Mouse (Mus musculus): ENCODE data around the gene Slc12a6.

The Slc12a6 gene

DNA sequence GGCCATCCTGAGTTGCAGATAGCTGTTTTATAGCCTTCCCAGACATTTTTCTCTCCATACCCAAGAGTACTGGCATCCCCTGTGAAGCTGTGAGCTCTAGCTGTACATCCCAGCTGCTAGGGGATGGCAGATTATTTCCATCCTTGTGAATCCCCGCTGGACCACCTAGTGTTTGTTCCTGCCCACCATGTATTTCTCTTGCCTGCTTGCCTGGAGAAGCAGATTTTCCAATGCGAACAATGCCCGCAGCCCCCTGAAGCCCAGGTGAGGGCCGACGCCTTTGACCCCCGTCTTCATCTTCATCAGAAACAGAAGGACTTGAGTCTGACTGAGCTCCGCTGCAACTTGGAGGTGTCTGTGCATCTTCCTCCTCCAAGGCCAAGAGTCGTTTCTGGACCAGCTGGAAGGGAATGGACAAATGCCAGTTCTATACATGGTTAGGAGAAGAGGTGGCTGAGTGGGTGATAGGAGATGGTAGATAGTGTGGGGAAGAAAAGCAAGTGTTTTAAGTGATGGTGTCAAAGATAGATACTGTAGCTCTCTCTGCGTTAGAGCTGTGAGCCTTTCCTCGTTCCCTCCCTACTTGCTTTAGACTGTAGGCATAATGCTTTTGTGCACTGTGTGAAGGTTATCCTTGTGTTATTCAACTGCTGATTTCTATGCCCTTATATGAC lies 15.7 kb upstream of the Slc12a6 start:
- no peaks in the 10 kb centered on the region for H3K27me3 ChIP-seq (ENCODE audit: control insufficient read depth, insufficient read depth, low read length, poor library complexity, severe bottlenecking)
- no peak for DNase-seq (ENCODE audit: low read depth, low spot score)
- no peaks in the 10 kb centered on the region for H3K36me3 ChIP-seq (ENCODE audit: control insufficient read depth, insufficient read depth, low read length, poor library complexity, severe bottlenecking)

DNA sequence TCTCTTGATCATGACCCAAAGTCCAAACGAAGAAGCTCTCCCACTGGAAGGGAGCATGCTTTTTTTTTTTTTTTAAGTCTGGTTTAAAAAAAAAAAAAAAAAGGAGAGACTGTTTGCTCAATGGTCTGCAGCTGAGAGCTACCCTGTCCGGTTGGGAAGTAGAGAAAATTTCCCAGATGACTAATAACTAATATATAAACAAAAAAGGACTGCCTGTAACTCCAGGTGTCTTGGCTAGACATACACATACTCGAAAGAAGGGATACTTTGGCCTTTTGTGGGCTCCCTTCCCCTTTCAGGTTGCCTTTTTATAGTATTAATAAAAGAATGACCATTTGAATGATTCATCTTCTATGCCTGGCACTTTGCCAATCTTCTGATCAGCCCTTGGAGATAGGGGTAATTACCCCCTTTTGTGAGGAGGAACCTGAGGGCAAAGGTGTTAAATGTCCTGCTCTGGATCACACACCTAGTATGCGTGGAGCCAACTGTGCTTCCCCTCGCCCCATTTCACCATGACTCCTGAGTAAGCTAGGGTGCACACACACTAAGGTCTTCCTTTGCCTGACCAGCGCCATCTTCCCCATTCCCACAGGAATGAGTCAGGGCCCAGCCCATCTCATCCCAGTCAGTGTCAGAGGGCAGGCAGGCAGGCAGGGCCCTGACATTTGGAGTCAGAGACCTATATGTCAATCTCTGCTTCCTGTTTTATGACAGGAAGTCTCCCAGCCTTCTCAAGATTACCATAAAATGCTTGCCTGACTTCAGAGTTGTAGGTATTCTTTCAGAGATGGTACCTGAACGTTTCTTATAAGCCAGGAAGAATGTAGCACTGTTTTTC lies 10.7 kb upstream of the Slc12a6 start:
- no peak for DNase-seq (ENCODE audit: low read depth, low spot score)
- H3K27me3 ChIP-seq (ENCODE audit: control insufficient read depth, insufficient read depth, low read length, poor library complexity, severe bottlenecking): no peaks in the 10 kb centered on the region
- no peaks in the 10 kb centered on the region for H3K36me3 ChIP-seq (ENCODE audit: control insufficient read depth, insufficient read depth, low read length, poor library complexity, severe bottlenecking)

DNA sequence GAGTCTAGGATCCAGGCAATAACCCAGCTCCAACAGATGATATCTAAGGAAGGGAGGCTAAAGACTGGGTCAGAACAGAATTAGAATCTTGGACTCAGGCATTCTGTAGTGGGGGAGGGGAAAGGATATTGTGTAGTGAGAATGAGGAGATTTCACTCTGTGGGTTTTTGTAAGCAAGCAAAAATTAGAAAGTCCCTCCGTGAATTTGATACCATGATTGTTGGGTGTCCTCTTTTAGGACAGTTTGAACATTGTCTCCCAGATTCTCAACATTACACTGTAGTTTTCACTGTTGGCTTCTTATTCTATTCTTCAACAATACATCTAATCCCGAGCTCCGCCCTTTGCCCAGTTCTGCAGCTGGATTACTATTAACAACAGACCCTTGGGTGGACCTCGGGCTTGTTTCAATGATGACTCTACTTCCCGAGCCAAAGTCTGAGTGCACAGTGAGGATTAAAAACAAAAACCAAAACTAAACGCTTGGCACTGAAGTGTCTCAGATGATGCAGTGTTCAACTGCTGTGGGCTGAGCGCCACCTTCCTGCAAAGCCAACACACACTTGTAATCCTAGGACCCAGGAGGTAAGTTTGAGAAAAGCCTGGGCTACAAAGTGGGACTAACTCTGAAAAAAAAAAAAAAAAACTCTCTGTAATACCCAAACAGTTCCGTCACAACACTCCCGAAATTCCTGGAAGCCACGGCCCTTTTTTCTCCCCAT lies 6.2 kb upstream of the Slc12a6 start, which contains the start of gene Nutm1:
Nutm1 (minus strand) TSS at position 51 of the 722 bp plus-strand sequence.
- no peaks in the 10 kb centered on the region for H3K36me3 ChIP-seq (ENCODE audit: control insufficient read depth, insufficient read depth, low read length, poor library complexity, severe bottlenecking)
- DNase-seq (ENCODE audit: low read depth, low spot score): peak; percentile 61

DNA sequence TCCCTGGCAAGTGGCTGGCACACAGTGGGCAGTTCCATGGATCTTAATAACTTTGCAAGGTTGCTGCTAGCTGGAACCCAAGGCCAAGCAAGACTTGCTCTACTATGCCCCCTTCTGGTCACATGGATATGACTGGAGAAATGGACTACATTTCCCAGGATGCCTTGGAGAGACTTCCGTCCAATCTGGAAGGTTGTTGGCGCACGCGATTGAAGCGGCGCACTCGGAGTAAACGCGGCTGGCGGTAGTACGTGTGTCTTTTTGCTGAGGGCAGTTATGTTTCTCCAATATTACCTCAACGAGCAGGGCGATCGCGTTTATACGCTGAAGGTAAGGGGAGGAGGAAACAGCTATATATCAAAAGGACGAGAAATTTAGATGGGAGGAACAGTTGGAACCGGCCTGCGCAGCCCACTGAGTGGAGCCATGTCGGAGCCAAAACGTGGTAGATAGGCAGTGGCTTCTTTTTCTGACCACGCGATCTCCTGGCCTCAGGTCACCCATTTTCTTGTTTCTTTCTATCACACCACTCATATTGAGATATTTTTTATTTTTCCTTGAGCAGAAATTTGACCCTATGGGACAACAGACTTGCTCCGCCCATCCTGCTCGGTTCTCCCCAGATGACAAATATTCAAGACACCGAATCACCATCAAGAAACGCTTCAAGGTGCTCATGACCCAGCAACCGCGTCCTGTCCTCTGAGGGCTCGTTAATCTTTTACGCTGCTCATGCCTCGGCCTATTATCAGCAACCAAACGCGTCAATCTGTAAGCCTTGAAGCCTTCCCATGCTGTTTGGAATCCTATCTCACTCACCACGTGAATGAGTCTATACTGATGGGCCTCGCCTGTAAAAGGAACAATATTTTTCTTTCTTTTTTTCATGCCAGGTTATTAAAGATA lies 3.6 kb upstream of the Slc12a6 start, which contains the start of gene Nop10:
Nop10 (plus strand) TSS at position 179 of the 906 bp plus-strand sequence.
- H3K36me3 ChIP-seq (ENCODE audit: control insufficient read depth, insufficient read depth, low read length, poor library complexity, severe bottlenecking): no peaks in the 10 kb centered on the region

More for the DNA sequence above, 6.2 kb upstream of the Slc12a6 start, which contains the start of gene Nutm1:
- no peaks in the 10 kb centered on the region for H3K27me3 ChIP-seq (ENCODE audit: control insufficient read depth, insufficient read depth, low read length, poor library complexity, severe bottlenecking)

DNA sequence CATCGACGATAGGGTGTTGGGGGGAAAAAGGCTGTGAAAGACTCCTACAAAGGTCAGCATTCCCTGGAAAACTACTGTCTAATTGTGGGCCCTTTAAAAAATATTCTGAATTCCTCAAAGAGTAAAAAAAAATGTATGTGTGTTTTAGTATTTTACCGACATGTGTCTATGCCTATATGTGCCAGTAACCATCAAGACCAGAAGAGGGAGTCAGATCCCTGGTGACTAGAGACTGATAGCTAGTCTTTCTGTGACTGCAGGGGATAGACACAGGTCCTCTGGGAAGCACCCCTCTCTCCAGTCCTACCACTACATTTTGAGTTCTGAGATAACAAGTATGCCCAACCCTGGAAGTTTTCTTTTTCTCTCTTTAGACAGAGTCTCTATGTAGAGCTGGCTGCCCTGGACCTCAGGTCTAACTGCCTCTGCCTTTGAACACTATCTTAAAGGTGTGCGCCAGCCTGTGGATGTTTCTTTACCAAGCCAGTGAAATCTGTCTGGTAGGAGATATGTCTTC lies 2.8 kb upstream of the Slc12a6 start:
- peak; percentile 57 for DNase-seq (ENCODE audit: low read depth, low spot score)
- Histone ChIP-seq H3K36me3 (ENCODE audit: control insufficient read depth, insufficient read depth, low read length, poor library complexity, severe bottlenecking) (no peaks in the 10 kb centered on the region), H3K27me3 (ENCODE audit: control insufficient read depth, insufficient read depth, low read length, poor library complexity, severe bottlenecking) (no peaks in the 10 kb centered on the region)

More for the DNA sequence above, 3.6 kb upstream of the Slc12a6 start, which contains the start of gene Nop10:
- H3K27me3 ChIP-seq (ENCODE audit: control insufficient read depth, insufficient read depth, low read length, poor library complexity, severe bottlenecking): no peaks in the 10 kb centered on the region
- peak; percentile 91 for DNase-seq (ENCODE audit: low read depth, low spot score)

DNA sequence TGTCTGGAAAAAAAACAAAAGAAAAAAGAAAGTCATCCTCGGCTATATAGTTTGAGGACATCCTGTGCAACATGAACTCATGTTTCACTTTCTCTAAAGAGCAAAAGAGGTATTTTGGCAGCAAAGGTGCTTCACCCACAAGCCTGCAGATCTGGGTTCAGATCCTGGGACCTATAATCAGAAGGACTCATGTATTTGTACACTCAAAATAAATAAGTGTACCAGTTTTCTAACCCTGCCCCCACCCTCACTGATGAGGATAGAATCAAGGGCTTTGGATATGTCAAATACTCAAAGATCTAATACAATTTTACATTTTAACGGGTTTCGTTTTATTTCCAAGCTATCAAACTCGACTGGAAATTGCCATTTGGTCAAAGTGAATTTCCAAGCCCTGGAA lies 1.3 kb upstream of the Slc12a6 start:
- Histone ChIP-seq H3K27me3 (ENCODE audit: control insufficient read depth, insufficient read depth, low read length, poor library complexity, severe bottlenecking) (no peaks in the 10 kb centered on the region), H3K36me3 (ENCODE audit: control insufficient read depth, insufficient read depth, low read length, poor library complexity, severe bottlenecking) (no peaks in the 10 kb centered on the region)
- no peak for DNase-seq (ENCODE audit: low read depth, low spot score)

DNA sequence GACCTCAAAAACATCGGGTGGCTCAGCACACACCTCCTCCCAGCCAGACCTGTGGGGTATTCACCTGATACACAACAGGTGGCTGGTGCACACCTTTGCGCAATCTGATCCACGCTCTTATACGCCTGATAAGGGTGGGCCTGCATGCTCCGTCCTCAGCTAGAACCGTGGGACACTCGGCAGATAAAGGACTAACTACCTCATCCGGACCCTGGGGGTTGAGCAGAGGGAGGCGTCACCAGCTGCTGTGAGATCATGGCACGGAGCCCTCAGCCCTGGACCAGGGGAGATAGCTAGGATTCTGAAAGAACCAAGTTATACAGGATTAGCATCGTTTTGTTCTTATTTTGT lies 592 bp downstream of the Slc12a6 start, which contains the start of gene Gm21985:
Gm21985 (plus strand) TSS at position 73 of the 351 bp plus-strand sequence.
- no peaks in the 10 kb centered on the region for H3K27me3 ChIP-seq (ENCODE audit: control insufficient read depth, insufficient read depth, low read length, poor library complexity, severe bottlenecking)
- peaks cover 4% of the 10 kb centered on the region for H3K36me3 ChIP-seq (ENCODE audit: control insufficient read depth, insufficient read depth, low read length, poor library complexity, severe bottlenecking)
- DNase-seq (ENCODE audit: low read depth, low spot score): peak; percentile 66

DNA sequence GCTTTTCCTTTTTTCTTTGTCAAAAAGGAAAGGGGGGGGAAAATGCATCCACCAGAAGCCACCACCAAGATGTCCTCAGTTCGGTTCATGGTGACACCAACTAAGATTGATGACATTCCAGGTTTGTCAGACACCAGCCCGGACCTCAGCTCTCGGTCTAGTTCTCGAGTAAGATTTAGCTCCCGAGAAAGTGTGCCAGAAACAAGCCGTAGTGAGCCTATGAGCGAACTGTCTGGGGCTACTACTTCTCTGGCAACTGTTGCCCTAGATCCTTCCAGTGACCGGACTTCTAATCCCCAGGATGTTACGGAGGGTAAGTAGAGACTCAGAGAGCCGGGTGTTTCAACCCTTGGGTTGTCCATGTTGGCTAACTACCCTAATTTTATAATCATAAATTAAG lies 1.2 kb downstream of the Slc12a6 start:
- peak; percentile 35 for DNase-seq (ENCODE audit: low read depth, low spot score)
- Histone ChIP-seq H3K36me3 (ENCODE audit: control insufficient read depth, insufficient read depth, low read length, poor library complexity, severe bottlenecking) (peaks cover 5% of the 10 kb centered on the region), H3K27me3 (ENCODE audit: control insufficient read depth, insufficient read depth, low read length, poor library complexity, severe bottlenecking) (no peaks in the 10 kb centered on the region)

DNA sequence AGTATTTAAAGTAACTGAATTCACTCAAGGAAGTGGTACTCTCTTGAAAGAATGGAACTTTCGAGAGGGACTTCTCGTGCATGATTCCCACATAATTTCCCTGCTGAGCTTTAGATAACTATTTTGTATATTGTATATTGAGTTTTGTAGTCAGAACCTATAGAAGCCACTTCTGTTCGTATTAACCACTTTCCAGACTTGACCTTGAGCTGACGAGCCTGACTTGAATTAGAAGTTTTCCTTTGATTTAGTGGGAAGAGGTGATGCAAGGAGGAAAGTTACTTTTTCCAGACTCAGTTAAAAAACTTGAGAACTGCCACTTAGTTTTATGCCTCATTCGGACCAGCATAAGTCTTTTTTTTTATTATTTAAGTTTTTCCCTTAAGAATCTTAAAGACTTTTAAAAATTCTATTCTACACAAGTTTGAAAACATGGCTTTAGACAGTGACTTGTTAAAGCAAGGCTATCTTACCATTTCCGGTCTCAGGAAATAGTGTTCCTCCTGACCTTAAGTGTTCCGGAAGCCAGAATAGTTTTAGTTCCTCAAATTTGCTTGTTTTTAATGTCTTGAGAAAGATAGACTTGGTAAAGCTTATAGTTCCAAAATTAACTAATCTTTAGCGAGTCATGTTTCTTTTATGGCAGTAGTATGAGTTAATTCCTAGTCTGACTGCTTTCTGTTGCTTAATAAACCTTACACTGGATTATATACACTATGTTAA lies 2.1 kb downstream of the Slc12a6 start:
- Histone ChIP-seq H3K27me3 (ENCODE audit: control insufficient read depth, insufficient read depth, low read length, poor library complexity, severe bottlenecking) (no peaks in the 10 kb centered on the region), H3K36me3 (ENCODE audit: control insufficient read depth, insufficient read depth, low read length, poor library complexity, severe bottlenecking) (peaks cover 5% of the 10 kb centered on the region)
- DNase-seq (ENCODE audit: low read depth, low spot score): peak; percentile 87

DNA sequence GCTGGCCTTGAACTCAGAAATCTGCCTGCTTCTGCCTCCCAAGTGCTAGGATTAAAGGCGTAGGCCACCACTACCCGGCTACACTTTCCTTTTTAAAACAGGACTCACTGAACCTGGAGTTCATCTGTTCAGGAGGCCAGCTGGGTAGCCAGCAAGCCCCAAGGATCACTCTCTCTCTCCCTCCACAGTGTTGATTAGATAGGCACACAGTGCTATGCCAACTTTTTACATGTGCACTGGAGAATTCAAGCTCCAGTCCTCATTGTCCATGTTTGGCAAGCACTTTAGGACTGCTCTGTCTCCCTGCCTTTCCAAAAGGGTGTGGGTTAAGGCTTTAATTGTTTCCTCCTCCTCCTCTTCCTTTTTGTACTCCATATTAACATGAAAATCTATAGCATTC lies 4.4 kb downstream of the Slc12a6 start:
- Histone ChIP-seq H3K27me3 (ENCODE audit: control insufficient read depth, insufficient read depth, low read length, poor library complexity, severe bottlenecking) (no peaks in the 10 kb centered on the region), H3K36me3 (ENCODE audit: control insufficient read depth, insufficient read depth, low read length, poor library complexity, severe bottlenecking) (peaks cover 5% of the 10 kb centered on the region)
- DNase-seq (ENCODE audit: low read depth, low spot score): no peak

DNA sequence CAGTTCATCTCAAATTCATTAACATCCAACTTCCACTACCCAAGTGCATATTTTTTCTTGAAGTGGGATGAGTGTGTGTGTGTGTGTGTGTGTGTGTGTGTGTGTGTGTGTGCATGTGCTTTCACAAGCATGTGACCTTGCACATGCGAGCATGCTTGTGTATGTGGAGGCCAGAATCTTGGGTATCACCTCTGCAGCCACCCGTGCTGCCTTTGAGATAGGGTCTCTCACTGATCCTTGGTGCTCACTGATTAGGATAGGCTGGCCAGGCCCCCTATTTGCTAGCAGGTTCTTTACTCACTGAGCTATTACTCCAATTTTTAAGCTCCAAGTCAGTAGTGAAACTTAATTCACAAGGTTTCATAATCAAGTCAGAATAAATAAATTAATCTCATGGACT lies 7.3 kb downstream of the Slc12a6 start:
- no peak for DNase-seq (ENCODE audit: low read depth, low spot score)
- no peaks in the 10 kb centered on the region for H3K27me3 ChIP-seq (ENCODE audit: control insufficient read depth, insufficient read depth, low read length, poor library complexity, severe bottlenecking)
- peaks cover 5% of the 10 kb centered on the region for H3K36me3 ChIP-seq (ENCODE audit: control insufficient read depth, insufficient read depth, low read length, poor library complexity, severe bottlenecking)

DNA sequence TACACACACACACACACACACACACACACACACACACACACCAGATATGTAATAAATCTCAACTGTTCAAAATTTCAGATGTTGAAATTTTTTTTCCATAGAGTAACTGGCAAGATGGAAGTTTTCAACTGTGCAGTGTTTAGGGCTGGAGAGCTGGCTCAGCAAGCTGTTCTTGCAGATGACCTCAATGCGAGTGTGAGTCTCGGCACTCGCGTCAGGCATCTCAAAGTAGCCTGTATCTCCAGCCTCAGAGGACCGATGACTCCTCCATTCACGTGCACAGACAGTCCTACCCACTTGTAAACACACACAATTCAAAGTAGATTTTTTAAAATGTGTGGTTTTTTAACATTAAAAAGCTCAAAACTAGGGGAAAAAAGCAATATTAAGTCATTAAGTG lies 7.8 kb downstream of the Slc12a6 start:
- DNase-seq (ENCODE audit: low read depth, low spot score): no peak
- peaks cover 5% of the 10 kb centered on the region for H3K36me3 ChIP-seq (ENCODE audit: control insufficient read depth, insufficient read depth, low read length, poor library complexity, severe bottlenecking)

DNA sequence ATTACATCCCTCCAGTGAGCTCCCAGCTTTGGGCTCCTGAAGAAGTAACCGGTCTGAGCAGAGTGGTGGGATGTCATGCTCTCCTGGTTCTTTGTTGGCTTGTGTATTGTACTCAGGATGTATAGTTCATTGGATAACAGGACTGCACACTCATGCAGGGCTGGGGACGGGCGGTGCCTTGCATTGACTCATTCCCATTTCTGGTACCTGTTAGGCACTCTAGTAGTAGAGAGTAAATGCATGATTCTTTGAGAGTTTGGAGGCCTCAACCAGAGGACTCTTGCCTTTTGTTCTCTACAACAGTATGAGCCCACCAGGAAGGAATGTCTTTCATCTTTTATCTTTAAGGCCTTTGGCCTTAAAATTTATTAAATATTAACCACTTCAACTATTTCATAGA lies 11.2 kb downstream of the Slc12a6 start:
- DNase-seq (ENCODE audit: low read depth, low spot score): no peak
- Histone ChIP-seq H3K27me3 (ENCODE audit: control insufficient read depth, insufficient read depth, low read length, poor library complexity, severe bottlenecking) (no peaks in the 10 kb centered on the region), H3K36me3 (ENCODE audit: control insufficient read depth, insufficient read depth, low read length, poor library complexity, severe bottlenecking) (no peaks in the 10 kb centered on the region)

More for the DNA sequence above, 7.8 kb downstream of the Slc12a6 start:
- no peaks in the 10 kb centered on the region for H3K27me3 ChIP-seq (ENCODE audit: control insufficient read depth, insufficient read depth, low read length, poor library complexity, severe bottlenecking)
